Mouse (Mus musculus) kidney, postnatal 25 days (tissue): Measurements from ENCODE around the gene Prkab2.

Experiments
- DNase-seq, 2 experiments: peaks; one replicate each; pipeline ENCODE4 v3.0.0; 2021; ENCODE audit warnings: mixed read lengths in 2 of 2

The Prkab2 gene

GRCm38 (mm10) chr3:97651604-97652003, 6.4 kb upstream of the Prkab2 start:
- no peak for DNase-seq

GRCm38 (mm10) chr3:97653781-97654180, 4.2 kb upstream of the Prkab2 start:
- no peak for DNase-seq

- peak in 1 of 2 experiments; percentile 62 for DNase-seq
These were observed 3.1 kb upstream of the Prkab2 start for GRCm38 (mm10) chr3:97654901-97655300.

- peak in 1 of 2 experiments; percentile 59 for DNase-seq
These were observed 617 bp downstream of the Prkab2 start for GRCm38 (mm10) chr3:97658426-97659193.

GRCm38 (mm10) chr3:97659746-97660145, 1.8 kb downstream of the Prkab2 start:
- no peak for DNase-seq

DNA sequence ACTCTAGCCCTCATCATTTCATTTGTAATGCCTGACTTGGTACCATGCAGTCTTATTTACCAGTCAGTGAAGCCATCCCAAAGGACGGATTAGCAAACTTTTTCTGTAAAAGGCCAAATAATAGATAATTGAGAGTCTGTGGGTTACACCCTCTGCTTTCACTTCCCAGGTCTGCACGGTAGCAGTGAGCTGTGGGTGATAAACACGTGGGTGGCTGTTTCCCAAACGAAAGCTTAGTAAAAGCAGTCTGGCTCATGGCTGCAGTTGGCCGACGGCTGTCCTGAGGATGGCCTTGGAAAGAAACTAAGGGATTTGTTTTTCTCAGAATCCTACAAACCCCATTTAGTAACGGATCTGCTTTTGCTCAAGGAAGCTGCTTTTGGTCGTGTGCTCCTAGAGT, 3.2 kb downstream of the Prkab2 start:
- no peak for DNase-seq

GRCm38 (mm10) chr3:97665525-97665924, 7.5 kb downstream of the Prkab2 start:
- DNase-seq: no peak

- no peak for DNase-seq
These were observed 8.2 kb downstream of the Prkab2 start for GRCm38 (mm10) chr3:97666154-97666553.

GRCm38 (mm10) chr3:97667093-97667675, 9.2 kb downstream of the Prkab2 start:
- DNase-seq: peak in 1 of 2 experiments; percentile 15

- no peak for DNase-seq
These were observed 16.7 kb downstream of the Prkab2 start, which contains the start of gene Gm17651 for GRCm38 (mm10) chr3:97674644-97675110. Gene Gm17651 (minus strand): TSS chr3:97674694.

GRCm38 (mm10) chr3:97676126-97676525, 18.1 kb downstream of the Prkab2 start:
- DNase-seq: no peak

GRCm38 (mm10) chr3:97678416-97678815, 20.4 kb downstream of the Prkab2 start:
- DNase-seq: no peak

GRCm38 (mm10) chr3:97680631-97681320, 22.8 kb downstream of the Prkab2 start:
- DNase-seq: peak; percentile 77 to 83

GRCm38 (mm10) chr3:97681321-97682158, 23.5 kb downstream of the Prkab2 start:
- peak; percentile 87 to 89 for DNase-seq

DNA sequence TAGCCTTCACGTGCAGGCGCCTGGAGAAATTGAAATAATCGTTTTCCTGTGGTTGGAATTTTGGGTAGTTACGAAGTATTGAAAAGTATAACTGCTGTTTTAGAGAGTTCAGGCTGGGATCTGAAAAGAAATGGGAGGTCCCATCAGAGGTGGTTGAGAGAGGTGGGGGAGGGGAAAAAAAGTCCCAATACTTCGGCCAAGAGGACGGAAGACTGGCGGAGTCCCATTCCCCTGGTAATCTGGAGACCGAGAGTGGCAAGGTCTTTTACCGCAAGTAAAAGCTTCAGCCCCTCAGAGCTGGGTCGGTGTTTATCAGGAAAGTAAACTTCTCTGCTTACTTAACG, 24.1 kb downstream of the Prkab2 start:
- DNase-seq: no peak

- DNase-seq: no peak
These were observed 24.6 kb downstream of the Prkab2 start for GRCm38 (mm10) chr3:97682576-97682975.

DNA sequence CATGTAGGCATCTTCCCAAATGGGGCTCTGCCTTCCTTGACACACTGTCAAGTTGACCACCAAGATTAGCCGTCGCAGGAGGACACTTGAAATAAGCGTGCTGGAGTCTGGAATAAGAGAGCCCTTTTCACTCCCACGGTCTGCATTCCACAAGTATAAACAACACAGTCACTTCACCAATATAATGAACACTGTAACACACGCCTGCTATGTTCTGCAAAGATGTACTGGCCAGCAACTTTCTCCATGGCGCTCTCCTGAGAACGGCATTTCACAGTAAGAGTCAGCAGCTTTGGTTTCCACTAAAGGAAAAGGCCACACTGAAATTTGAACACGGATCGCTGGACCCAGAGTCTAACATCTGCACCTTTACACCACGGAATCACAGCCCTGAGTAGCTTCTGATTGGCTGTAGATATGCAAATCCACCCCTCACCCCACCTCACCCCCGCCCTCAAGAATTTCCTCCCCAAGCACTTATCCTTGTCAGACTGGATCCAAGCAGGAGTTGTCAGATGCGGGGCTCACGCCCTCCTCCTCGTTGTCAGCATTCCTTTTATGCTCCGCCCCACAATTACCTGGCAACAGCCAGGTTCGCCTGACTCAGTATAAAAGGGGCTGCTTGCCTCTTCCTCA, 25.7 kb downstream of the Prkab2 start:
- DNase-seq: peak; percentile 30 to 69

- no peak for DNase-seq
These were observed 28.6 kb downstream of the Prkab2 start for GRCm38 (mm10) chr3:97686372-97687117.

DNA sequence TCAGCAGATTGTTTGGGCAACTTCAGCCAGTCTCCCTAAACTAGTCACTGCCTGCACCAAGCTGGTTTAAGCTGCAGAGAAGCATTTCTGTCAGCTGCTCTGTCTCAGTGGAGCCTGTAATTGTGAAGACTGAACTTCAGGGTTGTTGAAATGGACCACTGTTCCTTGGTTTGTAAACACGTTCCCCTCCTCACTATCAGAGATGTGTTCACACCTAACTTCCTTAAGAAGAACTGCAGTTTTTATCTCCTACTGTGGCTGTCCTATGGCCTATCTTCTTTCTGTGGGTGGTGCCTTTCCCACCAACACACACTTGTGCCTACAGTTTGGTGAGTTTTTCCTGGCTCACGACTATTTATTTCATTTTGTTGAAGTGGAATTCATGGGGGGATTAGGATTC, 31.3 kb downstream of the Prkab2 start:
- no peak for DNase-seq

- peak; percentile 65 to 83 for DNase-seq
These were observed 32.6 kb downstream of the Prkab2 start for GRCm38 (mm10) chr3:97690590-97690989.

DNA sequence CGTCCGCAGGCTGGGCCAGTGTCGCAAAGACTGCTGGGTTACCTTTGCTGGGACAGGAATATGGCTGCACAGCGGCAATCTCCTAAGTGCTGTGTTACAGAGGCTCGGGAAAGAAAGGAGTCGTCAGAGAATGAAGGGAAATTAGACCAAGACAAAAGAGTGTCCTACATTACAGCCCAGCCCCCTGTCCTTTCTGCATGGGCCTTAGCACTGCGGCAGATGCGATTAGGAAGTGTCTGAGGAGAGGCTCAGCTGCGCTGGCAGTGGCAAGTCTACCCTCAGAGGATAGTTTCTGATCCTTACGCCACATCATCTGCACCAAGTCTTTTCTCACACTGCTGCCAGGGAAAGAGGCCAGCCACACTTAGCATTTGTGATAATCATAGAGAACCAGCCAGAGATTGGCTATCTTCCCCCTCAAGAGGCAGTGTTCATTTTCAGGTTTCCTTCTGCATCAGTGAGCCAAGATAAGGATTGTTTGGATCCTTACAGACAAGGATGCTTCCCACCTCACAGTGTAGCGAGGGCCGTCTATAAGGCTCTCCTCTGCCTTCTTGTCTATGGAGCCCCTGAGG, 33.5 kb downstream of the Prkab2 start:
- no peak for DNase-seq
